Mouse (Mus musculus): Measurements from ENCODE around the gene Ddost.

DNA sequence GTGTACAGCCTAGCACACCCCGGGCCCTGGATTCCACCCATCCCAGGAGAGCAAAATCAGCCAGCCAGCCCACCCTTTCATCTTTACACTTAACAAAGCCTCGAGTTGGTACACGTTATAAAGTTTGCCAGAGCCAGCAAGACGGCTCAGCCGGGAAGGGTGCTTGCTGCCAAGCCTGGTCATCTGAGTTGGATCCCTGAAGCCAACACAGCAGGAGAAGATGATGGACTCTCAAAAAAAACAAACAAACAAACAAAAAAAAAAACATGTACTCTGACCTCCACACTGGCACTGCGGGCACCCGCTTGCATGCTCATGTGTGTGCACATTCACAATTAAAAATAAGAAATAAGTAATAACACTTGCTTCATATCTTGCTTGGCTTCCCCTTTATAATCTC is 37.5 kb downstream of the Ddost start:
- TF ChIP-seq CTCF (IDR thresholded peaks at IDR 0.05; ENCODE audit: low read depth) = no peak
- no peak for TF ChIP-seq EP300 (IDR thresholded peaks at IDR 0.05; ENCODE audit: low read depth)

Data from liver, postnatal 0 days (tissue).